Mouse (Mus musculus): Measurements from ENCODE around the gene Smyd3. TPM values are rescaled to one million over a fixed set of nuclear protein-coding genes. Genes with fewer than 3 reads are reported as not detected.

Smyd3 gene
- total RNA-seq, 2 experiments from 2014 or later: 20.3 to 30.9 TPM

GRCm38 (mm10) chr1:178917194-178917902 is 600.5 kb downstream of the Smyd3 start:
- DNase-seq (ENCODE audit: extremely low spot score in 1 of 2, low spot score in 2 of 2): peak in 1 of 2 experiments; percentile 50
- intact Hi-C loops (cut with DNase I): no loop called here

GRCm38 (mm10) chr1:178915056-178915455 is 602.8 kb downstream of the Smyd3 start:
- intact Hi-C loops (cut with DNase I): no loop called here
- DNase-seq (ENCODE audit: extremely low spot score in 1 of 2, low spot score in 2 of 2): no peak

GRCm38 (mm10) chr1:178912936-178913716 is 604.7 kb downstream of the Smyd3 start:
- no peak for DNase-seq (ENCODE audit: extremely low spot score in 1 of 2, low spot score in 2 of 2)
- intact Hi-C loops (cut with DNase I): no loop called here

- no peak for DNase-seq (ENCODE audit: extremely low spot score in 1 of 2, low spot score in 2 of 2)
- intact Hi-C loops (cut with DNase I): no loop called here
These were observed 606.9 kb downstream of the Smyd3 start for GRCm38 (mm10) chr1:178910951-178911350.

Other genes with a start within 250 kb of the Smyd3 start
- 10 to 100 TPM; 27.4 to 28.1 TPM for gene Tfb2m, start 28.2 kb upstream of the Smyd3 start, total RNA-seq (2021)
- 10 to 100 TPM; 30.6 to 30.8 TPM for gene Cnst, start 28.3 kb upstream of the Smyd3 start, total RNA-seq (2021)
- 10 to 100 TPM; 68.6 to 68.8 TPM for gene Sccpdh, start 150.2 kb upstream of the Smyd3 start, total RNA-seq (2021)
- gene Kif28, start 227.2 kb upstream of the Smyd3 start, total RNA-seq (2021): under 1 TPM; 0.16 to 0.28 TPM